Comparison of ENCODE assay signal across 25 mouse cellular contexts in the genomic region with DNA sequence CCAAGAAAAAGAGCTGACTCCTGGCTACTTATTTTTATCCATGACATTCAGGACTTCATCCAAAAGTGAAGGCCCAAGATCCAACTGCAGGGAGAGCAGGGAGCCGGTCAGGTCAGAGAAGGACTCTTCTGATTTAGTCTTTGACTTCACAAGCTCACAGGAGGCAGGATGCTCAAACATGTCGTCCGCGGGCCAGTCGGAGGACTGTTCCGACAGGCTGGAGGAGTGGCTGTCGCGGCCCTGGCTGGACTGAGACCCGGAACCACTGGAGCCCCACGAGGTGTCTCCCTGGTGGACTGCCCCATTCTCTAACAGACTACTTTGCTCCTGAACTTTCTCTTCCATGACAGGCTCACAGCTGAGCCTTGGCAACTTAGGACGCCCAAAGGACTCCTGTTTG. TPM values are rescaled to one million over a fixed set of nuclear protein-coding genes. Genes with fewer than 3 reads are reported as not detected.
A peak's percentile ranks its signal among the peaks of the same experiment; 100 is the strongest.
DNase-seq lines count a peak whose midpoint lies in the region; TF ChIP-seq lines count a peak whose summit lies in the region.
"Had no signal": no experiment of that assay in that cellular context is flagged by ENCODE, and none has a peak within 500 bp of the region (broad histone marks: within the 10 kb centered on the region; RNA-seq: fewer than 3 reads in every experiment).

No protein-coding gene starts in this region.

- no peak for TF ChIP-seq CTCF in gastrocnemius, adult 2 months (IDR thresholded peaks at IDR 0.05)
- TF ChIP-seq CTCF in bone marrow macrophage, adult 2 months (IDR thresholded peaks at IDR 0.05; ENCODE audit: low read depth, low read length): no peak

- peaks cover 36% of the 10 kb centered on the region for H3K79me2 ChIP-seq in myocyte (ENCODE audit: control insufficient read depth, insufficient read depth)

- H3K27me3 ChIP-seq in myocyte (ENCODE audit: control insufficient read depth, insufficient read depth, insufficient read length): no peaks in the 10 kb centered on the region
- H3K27me3 ChIP-seq: CH12.LX; embryonic facial prominence, embryonic 13.5 days; embryonic facial prominence, embryonic 15.5 days; forebrain, embryonic 12.5 days; Patski had no signal

- H3K4me1 ChIP-seq in bone marrow macrophage, adult 2 months (ENCODE audit: control insufficient read depth, insufficient read depth, low read length): peaks cover 25% of the 10 kb centered on the region
- H3K4me1 ChIP-seq: embryonic facial prominence, embryonic 15.5 days; forebrain, embryonic 10.5 days; forebrain, embryonic 12.5 days had no signal

- H3K36me3 ChIP-seq in myocyte (ENCODE audit: control insufficient read depth, insufficient read depth): peaks cover 42% of the 10 kb centered on the region
- H3K36me3 ChIP-seq: G1E had no signal

- intact Hi-C loops in gastrocnemius, adult 2 months (cut with DNase I): loop anchor here (1.0 kb wide), 1 partner anchor 21 kb away; the partner anchor contains the start of gene Cdc42ep3
- intact Hi-C loops in gastrocnemius, postnatal 36 days (cut with DNase I): no loop called here
- intact Hi-C loops in heart, postnatal 25 days (cut with DNase I): no loop called here

- H3K27ac ChIP-seq in gastrocnemius, adult 2 months: peak overlapping the region; percentile 97
- H3K27ac ChIP-seq in bone marrow macrophage, adult 2 months (ENCODE audit: insufficient read depth, low read depth, low read length): peak overlapping the region; percentile 64
- H3K27ac ChIP-seq: embryonic facial prominence, embryonic 13.5 days; embryonic facial prominence, embryonic 15.5 days; forebrain, embryonic 10.5 days; forebrain, embryonic 12.5 days had no signal

- H3ac ChIP-seq in myocyte (ENCODE audit: control insufficient read depth, insufficient read length): no peak overlapping the region

- peak; percentile 68 for DNase-seq in gastrocnemius, adult 2 months
- DNase-seq in gastrocnemius, postnatal 36 days: no peak
- peak; percentile 3 for DNase-seq in heart, postnatal 4 days
- DNase-seq in heart, postnatal 25 days (ENCODE audit: low spot score): no peak
- DNase-seq in adrenal gland, postnatal 25 days: no peak
- DNase-seq in layer of hippocampus, adult 9-11 months: no peak
- DNase-seq: adrenal gland, adult 8-10 months; adrenal gland, postnatal 14 days; B cell, adult 2 months; cerebellum, adult 11-12 months; cerebellum, adult 8-10 months; cerebellum, adult 9-11 months; cerebellum, postnatal 14 days; cerebellum, postnatal 36 days; embryo, embryonic 11 days had no signal

- H3K4me2 ChIP-seq in myocyte (ENCODE audit: low read depth): no peak overlapping the region
- H3K4me2 ChIP-seq: embryonic facial prominence, embryonic 13.5 days; embryonic facial prominence, embryonic 15.5 days; forebrain, embryonic 12.5 days had no signal

- TF ChIP-seq POLR2A in bone marrow macrophage, adult 2 months (IDR thresholded peaks at IDR 0.05; ENCODE audit: borderline replicate concordance, low read depth, low read length): no peak
- peak; percentile 19 for TF ChIP-seq POLR2A in myocyte (IDR thresholded peaks at IDR 0.05; ENCODE audit: insufficient read length, low read depth)

- peak overlapping the region; percentile 38 for H3K4me3 ChIP-seq in gastrocnemius, adult 2 months
- H3K4me3 ChIP-seq in bone marrow macrophage, adult 2 months (ENCODE audit: insufficient read depth, low read length): no peak overlapping the region
- no peak overlapping the region for H3K4me3 ChIP-seq in myocyte
- H3K4me3 ChIP-seq: embryonic facial prominence, embryonic 13.5 days; embryonic facial prominence, embryonic 15.5 days; erythroblast, embryonic 14.5 days; forebrain, embryonic 10.5 days; forebrain, embryonic 12.5 days had no signal

TF ChIP-seq in myocyte, 11 proteins besides CTCF, POLR2A, EP300 and RAD21:
- TF ChIP-seq MAX (IDR thresholded peaks at IDR 0.05; ENCODE audit: low read depth) (no peak), TCF3 (IDR thresholded peaks at IDR 0.05; ENCODE audit: insufficient read length, low read depth) (no peak), E2F4 (IDR thresholded peaks at IDR 0.05; ENCODE audit: insufficient read depth) (no peak), POLR2AphosphoS2 (IDR thresholded peaks at IDR 0.05; ENCODE audit: insufficient read length, low read depth) (no peak), MYOD1 (IDR thresholded peaks at IDR 0.05; ENCODE audit: control insufficient read depth in 1 of 3, insufficient read length in 2 of 3, low read depth in 2 of 3) (no peak), SRF (IDR thresholded peaks at IDR 0.05; ENCODE audit: control insufficient read depth, insufficient read length, low read depth) (no peak), TCF12 (IDR thresholded peaks at IDR 0.05; ENCODE audit: insufficient read depth, poor library complexity, severe bottlenecking) (no peak), CEBPB (IDR thresholded peaks at IDR 0.05; ENCODE audit: insufficient read depth, poor library complexity, severe bottlenecking) (no peak), MYOG (IDR thresholded peaks at IDR 0.05; ENCODE audit: control insufficient read depth in 1 of 3, insufficient read depth in 1 of 3, insufficient read length in 2 of 3, low read depth in 2 of 3) (no peak), REST (IDR thresholded peaks at IDR 0.05; ENCODE audit: insufficient read depth, insufficient read length) (no peak), USF1 (IDR thresholded peaks at IDR 0.05; ENCODE audit: low read depth) (no peak)

RNA-seq across cellular contexts. Expression of gene Cdc42ep3, which starts 20.2 kb away (rescaled TPM):
- 10 to 100 TPM; 38.0 to 47.7 TPM for total RNA-seq in gastrocnemius, adult 2 months (2021)
- 10 to 100 TPM; 30.6 to 45.2 TPM for total RNA-seq in gastrocnemius, postnatal 36 days (2021)
- 10 to 100 TPM; 46.1 to 47.5 TPM for total RNA-seq in heart, postnatal 4 days (2021)
- total RNA-seq in heart, postnatal 25 days (2021): 10 to 100 TPM; 33.0 to 39.4 TPM
- polyA plus RNA-seq in bone marrow macrophage, adult 2 months (2012; ENCODE audit: insufficient read depth, insufficient read length, missing spikeins): 28.2 and 36.1 TPM in 2 replicates
- polyA plus RNA-seq in myocyte (2012; fragmentation: generic; extraction: Trizol): 42.8 TPM
- 7.4 and 7.9 TPM in 2 replicates for total RNA-seq in adrenal gland, postnatal 25 days (2021)
- polyA plus RNA-seq: G1E had no signal

Comparison
In these comparisons a context has a peak if more than half of its experiments do, and no peak if none do; other contexts are left out.
1. DNase-seq: peak in gastrocnemius, adult 2 months (single experiment) and heart, postnatal 4 days (single experiment); none in gastrocnemius, postnatal 36 days (0 of 2), heart, postnatal 25 days (single experiment), adrenal gland, postnatal 25 days (single experiment) and layer of hippocampus, adult 9-11 months (single experiment).